Mouse (Mus musculus) c-Kit-negative CD71-positive TER-119-positive erythroid progenitor cells, embryonic 14.5 days (primary cell): ENCODE results near the gene Snrpc.

Experiments used
- DNase-seq: peaks from one replicate; pipeline ENCODE4 v3.0.0-alpha.2; 2013; ENCODE audit warnings: low read depth, low spot score

The Snrpc gene

DNA sequence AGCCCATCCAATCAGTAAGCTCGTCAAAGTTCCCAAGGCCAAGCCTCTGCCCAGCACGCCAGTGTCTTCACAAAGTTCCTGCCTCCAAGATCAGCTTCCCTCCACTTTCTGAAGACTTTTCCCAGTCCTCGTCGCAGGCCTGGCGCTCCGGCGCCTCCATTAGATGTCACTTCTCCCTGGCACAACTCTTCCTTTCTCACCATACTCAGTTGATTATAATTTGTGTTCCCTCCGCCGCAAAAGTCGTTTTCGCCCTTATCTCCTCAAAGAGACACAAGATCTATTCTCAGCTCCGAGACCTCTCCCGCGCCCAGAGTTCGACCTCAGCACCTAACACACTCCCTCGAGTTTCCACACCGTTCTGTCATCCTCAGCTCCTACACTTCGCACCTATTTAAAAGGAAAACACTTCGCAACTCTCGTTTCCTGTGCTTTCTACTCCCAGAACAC, 18.4 kb upstream of the Snrpc start:
- DNase-seq: peak; percentile 49

DNA sequence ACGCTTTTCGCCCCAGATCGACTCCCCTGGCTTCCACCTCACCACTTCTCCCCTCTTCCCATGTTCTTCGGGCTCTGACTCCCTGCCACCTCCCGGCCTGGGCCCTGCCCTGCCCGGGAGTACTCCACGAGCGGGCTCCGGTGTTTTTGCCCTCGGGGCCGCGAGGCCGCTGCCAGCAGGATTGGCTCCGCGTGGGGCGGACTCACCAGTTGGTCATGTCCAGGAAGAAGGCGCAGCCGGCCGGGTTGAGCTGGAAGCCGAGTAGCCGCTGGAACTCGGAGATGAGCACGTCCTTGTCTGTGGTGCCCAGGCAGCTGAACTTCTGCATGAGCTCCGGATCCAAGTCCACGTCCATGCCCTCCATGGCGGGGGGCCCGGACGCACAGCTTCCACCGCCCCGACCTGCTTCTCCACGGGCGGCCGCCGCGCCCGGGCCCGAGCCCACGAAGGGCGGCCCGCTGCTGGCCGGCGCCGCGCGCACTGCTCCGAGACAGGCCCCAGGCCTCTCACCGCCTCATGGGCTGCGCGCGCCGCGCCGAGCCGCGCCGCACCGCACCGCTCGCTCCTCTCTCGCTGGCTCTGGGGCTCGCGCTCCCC, 17.9 kb upstream of the Snrpc start:
- DNase-seq: peak; percentile 40

DNA sequence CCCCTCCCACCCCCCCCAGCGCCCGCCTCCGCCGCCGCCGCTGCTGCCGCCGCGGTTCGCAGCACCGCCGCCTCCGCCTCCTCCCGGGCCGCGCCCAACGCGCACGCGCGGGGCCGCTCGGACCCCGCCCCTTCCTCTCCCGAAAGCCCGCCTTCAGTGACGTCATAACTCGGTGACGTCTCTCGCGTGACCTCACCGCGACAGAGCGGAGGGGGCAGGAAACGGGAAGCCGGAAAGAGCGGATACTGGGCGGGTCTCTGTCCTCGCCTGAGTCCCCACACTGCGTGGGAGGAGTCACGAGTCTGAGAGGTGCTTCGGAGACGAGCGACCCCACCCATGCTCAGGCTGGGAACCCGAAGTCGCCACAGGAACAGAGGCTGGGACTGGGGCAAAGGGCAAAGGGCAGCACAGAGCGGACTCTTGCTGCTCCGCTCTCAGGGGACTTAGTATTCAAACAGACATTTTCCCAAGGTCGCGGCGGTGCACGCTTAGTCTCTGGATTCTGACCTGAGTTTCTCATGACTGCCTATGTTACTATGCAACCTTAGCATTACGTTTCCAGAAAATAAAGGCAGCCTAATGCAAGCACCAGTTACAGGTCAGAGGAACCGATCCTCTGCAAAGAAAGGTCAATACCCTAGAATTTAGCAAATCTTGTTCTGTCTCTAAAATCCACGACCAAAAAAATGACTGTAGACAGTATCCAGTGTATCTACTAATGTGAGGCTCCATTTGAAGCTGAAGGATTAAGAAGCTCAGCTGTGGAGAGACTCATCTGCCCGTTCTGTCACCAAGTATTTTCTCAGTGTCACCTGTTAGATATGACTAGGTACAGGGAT, 17.2 kb upstream of the Snrpc start, which contains the start of gene D17Wsu92e:
TSS of gene D17Wsu92e (minus strand) at position 81 of the 839 bp plus-strand sequence.
- DNase-seq: peak; percentile 98

DNA sequence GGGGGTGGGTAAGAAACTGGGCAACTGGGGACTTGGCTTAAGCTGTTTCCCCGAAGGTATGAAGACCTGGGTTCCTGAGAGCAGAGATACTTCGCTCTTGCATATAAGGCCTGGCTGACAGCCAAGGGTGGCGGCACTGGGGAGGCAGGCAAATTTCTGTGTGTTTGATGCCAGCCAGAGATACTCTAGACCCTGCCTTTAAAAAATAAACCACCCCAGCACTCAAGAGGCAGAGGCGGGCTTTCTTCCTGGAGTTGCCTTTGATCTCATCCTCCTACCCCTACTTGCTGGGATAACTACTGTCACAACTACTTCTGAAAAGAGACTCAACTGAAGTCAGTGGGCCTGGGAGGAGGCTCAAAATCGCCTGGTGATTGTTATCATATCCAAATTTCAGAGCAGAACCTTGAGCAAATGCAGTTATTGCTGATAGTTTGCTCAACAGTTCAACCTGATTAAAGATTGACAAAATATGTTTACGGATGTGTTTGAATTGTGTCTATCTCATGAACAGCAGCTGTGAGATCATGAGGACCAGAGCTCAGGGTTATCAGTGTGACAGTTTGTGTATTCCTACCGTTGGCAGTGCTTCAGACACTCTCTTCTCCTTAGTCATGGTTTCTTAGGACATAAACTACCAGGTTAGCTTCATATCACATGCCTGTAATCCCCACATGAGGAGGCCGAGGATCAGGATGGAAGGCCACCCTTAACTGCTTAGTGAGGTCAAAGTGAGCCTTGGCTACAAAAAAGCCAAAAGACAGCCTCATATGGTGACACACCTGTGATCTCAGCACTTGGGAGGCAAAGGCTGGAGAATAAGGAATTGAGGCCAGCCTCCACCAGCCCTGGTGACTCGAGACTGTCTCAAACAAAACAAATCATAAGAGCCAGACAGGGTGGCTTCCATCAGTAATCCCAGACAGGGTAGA, 16.3 kb upstream of the Snrpc start:
- DNase-seq: peak; percentile 43

DNA sequence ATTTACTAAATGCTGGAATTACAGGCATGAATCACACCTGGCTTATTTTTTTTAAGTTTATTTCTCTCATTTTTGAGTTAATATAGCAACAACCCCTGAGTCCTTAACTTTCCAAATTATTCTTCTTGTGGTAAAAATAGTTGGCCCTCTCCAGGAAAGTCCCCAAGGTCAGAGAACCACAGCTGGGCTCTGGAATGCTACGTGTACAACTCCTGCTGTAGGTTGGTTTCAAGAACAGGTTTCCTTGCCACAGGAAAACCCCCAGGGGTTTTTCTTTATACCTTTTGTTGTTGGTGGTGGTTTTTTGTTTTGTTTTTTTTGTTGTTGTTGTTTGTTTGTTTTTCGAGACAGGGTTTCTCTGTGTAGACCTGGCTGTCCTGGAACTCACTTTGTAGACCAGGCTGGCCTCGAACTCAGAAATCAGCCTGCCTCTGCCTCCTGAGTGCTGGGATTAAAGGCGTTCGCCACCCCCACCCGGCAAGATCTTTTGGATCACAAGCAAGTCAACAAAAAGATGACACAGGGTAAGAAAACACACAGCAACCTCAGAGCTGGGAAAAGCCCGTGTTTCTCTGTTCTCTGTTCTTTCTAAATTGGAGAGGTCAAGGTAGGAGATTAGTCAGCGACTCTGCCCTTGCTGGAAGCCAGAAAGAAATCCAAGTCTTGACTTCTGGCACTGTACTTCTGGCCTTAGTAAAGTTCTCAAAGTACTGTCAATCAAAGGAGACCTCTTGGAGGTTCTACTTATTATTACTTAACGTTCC, 14.6 kb upstream of the Snrpc start:
- no peak for DNase-seq

DNA sequence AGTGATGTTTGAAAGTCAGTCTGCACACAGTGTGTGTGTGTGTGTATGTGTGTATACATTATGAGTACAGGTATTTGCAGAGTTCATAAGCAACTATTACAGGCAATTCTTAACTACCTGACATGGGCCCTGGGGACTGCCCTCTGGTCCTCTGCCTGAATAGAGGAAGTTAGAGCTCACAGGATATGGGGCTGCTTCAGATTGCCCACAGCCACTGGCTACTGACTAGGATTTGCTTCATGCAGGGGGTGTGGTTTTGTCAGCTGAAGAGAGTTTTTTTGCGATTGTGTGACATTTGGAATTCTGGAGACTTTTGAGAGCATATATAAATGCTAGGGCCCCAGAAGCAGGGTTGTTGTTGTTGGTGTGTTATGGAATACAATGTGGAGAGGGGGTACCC, 13.0 kb upstream of the Snrpc start:
- no peak for DNase-seq

DNA sequence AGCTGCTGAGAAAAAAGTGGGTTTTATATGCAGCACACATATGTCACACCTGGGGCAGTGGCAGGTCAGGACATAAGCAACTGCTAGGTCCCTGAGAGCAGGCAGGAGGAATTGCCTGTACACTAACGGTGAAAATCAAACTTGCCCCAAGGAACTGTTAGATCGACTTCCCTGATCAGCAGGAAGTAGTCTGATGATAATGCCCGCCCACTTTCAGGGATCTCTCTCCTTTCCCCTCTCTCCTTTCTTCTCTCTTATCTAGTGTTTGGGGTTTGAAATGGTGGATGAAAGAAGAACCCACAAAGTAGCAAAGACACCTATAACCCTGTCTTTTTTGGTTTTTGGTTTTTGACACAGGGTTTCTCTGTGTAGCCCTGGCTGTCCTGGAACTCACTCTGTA, 12.4 kb upstream of the Snrpc start:
- no peak for DNase-seq

DNA sequence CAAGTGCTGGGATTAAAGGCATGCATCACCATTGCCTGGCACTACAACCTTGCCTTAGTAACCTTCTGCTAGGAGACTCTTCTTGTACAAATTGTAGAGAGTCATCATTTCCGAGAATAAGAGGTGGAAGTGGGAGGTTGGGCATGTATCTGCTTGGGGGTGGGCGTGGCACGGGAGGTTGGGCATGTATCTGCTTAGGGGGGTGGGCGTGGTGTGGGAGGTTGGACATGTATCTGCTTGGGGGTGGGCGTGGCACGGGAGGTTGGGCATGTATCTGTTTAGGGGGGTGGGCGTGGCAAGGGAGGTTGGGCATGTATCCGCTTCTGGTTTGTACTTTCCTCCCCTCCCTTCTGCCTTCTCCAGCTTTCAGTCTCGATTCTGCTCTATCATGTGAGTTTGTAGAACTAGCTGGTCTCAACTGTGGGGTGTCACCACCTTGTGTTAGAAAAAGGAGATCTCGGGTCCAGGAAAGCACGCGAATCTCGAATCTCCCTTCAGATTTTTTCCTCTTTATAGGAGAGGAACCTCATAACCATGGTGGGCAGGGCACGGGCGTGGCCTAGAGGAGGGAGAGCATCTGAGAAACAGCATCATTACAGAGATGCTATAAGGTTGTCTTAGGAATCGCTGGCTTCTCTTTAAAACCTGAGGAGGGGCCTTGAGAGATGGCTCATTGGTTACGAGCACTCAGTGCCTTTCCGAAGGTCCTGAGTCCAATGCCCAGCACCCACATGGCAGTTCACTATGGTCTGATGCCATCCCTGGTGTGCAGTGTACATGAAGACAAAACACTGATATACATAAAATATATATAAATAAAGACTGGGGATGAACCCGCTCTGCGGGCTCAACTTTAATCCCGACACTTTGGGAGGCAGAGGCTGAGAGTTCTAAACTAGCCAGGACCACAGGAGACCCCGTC, 11.7 kb upstream of the Snrpc start:
- DNase-seq: peak; percentile 53

DNA sequence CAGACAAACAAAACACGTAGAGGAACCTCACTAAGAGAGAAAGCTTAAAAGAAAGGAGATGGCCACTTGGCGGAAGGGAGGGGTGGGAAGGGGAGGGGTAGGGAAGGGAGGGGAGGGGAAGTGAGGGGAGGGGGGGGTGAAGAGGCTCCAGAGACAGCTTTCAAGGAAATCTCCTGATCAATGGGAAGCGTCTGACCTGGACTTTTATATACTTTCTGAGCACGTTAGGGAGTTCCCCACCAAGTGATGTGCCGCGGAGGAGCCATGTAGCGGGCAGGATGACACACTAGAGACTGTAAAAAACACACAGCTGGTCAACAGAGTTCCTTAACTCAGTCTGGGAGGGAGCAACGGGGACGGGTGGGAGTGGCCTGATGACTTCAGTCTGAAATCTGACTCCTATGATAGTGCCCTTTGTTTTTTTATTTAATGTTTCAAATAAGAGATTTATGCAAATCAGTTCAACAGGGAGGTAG, 11.0 kb upstream of the Snrpc start:
- DNase-seq: no peak

DNA sequence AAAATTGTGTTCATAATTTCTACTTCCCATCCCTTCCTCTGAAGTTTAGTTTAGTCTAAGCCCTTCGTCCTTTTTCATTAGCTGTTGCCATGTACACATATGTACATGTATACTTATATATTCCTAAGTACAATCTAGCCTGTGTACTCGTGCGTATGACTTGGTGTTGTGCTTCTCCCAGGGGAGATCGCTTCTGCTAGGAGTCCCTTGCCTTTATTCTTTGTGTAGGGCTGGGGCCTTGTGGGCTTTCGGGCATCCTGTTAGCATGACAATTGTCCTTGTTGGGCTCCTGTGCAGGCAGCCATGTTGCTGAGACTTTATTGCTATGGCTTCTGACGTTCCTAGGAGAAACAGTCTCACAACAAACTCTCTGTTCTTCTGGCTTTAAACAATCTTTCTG, 10.4 kb upstream of the Snrpc start:
- no peak for DNase-seq

DNA sequence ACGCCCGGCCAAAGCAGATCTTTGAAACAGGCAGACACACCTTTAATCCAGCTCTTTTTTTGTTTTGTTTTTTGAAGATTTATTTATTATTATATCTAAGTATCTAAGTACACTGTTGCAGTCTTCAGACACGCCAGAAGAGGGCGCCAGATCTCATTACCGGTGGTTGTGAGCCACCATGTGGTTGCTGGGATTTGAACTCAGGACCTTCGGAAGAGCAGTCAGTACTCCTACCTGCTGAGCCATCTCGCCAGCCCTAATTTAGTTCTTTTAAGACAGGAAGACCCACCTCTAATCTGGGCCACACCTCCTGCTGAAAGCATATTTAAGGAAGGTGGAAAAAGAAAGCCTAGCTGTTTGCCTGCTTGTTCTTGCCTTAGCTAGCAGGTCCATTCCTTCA, 7.5 kb upstream of the Snrpc start:
- DNase-seq: no peak

DNA sequence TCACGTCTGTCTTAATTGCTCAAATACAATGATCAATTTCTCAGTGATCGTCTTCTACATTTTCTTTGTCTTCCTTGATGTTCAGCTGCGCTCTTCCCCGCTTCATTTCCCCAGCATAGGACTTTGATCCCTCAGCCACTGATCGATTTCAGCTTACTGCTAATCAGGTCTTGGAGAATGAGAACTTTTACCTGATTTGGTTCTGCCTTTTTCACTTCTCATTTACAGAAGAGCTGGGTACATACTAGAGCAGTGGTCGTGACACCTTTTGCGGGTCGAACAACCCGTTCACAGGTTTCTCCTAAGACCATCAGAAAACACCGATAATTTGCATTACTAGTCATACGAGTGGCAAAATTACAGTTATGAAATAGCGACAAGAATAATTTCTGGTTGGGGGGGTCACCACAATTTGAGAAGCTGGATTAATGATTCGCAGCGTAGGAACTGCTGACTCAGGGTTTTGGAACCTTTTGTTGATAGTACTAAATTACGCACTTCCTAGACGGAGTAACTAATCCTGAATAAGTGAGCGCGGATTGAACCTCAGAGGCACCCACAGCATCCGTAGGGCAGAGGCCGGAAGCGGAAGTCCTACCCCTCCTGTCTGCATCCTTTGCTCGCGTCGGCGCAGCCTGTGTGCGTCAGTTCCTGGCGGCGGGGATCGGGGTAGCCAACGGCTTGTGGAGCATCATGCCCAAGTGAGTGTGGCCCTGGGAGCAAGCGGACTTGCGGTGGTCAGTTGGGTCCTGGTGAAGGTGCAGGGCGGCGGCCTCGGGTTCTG, 1.7 kb downstream of the Snrpc start:
- DNase-seq: peak; percentile 77

DNA sequence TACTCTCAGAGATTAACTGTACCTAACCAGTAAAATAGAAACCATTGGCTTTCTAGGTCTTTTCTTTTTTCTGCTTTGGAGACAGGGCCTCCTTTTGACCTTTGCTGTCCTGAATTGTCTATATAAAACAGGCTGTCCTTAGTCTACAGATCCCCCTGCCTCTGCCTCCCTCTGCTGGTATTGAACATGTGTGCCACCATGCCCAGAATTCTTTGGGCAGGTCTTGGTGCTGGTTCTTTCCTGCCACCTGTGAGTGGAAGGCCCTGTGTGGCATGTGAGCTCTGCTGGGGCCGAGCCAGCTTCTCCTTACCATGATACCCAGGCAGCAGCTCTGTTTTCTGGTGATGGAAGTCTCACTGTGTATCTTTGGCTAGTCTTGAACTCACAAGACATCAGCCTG, 10.4 kb downstream of the Snrpc start:
- DNase-seq: no peak

DNA sequence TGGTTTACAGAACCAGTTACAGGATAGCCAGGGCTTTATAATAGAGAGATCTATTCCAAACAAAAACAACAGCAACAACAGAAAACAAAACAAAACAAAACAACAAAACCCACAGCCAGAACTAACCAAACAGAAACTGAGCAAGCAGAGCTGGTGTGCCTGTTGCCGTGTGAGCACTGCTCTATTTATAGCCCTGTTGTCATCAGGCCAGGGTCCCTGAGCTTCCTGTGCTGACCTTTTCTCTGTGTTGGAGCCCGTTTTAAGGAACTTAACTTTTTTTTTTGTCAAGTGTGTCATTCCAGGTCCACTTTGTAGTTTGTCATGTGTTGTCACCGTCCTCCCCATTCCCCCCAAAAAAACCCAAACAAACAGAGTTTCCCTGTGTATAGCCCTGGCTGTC, 13.1 kb downstream of the Snrpc start:
- no peak for DNase-seq

DNA sequence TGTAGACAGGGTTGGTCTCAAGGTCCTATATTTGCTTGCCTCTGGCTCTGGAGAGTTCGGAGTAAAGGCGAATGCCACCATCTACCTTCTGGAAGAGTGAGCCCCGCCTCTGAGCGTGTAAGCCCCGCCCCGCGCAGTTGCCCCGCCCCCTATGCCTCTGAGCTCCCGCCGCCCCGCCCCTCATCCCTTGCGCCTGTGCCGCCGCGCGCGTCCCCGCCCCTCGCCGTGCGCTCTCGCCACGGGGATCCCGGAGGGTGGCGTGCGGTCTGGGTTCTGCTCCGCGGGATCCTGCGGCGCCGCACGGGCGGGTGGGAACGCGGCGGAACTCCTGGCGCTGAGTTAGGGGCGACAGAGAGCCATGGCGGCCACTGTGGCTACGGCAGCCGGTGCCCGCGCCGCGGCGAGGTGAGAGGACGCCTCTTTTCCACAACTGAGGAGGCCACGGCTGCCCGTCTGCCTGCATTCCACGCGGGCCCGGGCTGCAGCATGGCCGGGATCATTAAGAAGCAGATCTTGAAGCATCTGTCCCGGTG, 18.4 kb downstream of the Snrpc start, which contains the start of gene Uhrf1bp1:
TSS of gene Uhrf1bp1 (plus strand) at position 177 of the 533 bp plus-strand sequence.
- DNase-seq: peak; percentile 79

DNA sequence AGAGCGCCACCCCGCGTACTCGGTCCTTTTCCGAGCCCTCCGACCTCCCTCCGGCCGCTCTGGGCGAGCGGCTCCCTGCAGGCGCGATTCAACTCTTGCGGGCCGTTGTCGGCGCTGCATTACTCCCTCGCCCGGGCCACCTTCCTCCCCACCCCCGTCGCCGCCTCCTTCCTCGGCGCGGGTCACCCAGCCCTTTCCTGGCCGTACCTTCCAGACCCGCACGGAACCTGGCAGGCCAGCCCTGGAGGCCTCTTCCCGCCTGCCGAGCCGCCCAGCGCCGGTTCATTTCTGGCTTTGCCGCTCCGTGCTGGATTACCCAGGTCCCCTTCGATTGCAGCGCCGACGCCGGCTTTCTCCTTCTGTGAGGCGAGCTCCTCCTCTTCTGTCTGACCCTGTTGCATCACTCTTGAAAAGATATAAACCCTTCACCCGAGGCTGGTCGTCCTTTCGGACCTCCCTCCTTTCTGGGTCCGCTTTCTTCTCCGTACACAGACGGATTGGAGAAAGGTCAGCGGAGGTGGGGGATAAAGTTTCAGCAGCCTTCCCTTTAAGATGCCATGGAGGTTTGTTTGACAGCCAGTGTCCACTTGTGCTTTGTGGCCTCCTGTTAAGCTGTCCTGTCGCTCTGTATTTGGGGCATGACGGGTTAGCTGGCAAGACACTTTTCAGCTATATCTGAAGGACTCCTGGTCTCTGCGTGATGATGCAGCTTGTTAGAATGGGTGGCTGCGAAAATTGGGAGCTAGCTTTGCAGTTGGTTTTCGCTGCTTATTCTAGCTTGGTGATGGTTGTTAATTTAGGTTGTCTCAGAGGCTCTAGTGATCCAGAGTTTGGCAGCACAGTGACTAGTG, 19.1 kb downstream of the Snrpc start:
- peak; percentile 43 for DNase-seq

DNA sequence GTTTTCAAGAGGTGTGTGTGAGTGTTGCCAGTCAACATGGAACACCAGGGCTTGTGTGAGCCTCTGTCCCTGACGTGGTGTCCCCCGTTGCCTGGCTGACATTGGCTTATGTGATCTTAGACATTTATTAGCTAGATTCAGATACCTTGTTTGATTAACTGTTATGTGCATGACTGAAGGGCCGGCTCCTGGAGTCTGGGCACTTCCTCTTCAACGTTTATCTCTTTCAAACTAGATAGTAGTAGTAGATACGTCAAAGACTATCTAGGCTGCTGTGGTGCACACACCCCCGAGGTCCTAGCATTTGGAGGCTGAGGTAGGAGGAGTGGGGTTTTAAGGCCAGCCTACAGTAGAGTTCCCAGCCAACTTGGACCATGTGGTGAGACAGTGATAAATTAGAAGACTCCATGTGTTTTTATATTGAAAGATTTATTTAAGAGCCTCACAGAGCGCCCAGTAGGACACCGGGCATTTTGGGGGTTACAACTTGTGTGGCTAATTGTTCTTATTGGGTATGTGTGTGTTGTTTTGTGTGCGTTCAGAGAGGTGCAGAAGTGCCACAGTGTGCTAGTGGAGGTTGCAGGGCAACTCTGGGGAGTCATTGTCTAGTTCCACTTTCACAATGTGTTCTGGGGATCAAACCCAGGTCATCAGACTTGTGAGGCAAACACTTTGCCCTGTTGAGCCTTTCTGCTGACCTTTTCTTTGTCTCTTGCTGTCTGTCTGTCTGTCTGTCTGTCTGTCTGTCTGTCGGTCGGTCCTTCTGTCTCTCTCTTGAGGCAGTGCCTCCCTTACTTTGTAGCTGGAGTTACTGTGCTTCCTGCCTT, 19.9 kb downstream of the Snrpc start:
- DNase-seq: peak; percentile 31
